Mouse (Mus musculus): ENCODE data around the gene Ddx23.

Gene Ddx23

GRCm38 (mm10) chr15:98608058-98608783, 54.5 kb downstream of the Ddx23 start:
- DNase-seq (ENCODE audit: low spot score) = no peak

DNA sequence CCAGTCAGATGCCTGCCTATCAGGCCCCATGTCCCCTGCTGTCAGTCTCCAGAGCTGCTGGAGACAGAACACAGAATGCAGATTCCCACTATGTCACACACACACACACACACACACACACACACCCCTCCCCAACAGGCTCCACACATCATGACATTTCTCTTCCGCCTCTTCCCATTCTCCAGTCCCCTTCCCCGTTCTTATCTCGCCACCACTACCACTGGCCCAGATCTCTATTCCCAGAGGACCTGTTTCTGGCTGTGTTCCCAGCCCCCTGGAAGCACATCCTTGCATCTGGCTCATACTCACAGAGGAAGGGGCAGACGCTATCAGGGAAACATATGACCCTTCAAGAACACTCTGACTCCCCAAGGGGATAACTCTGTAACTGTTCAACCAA, 55.1 kb downstream of the Ddx23 start:
- DNase-seq (ENCODE audit: low spot score) = no peak

DNA sequence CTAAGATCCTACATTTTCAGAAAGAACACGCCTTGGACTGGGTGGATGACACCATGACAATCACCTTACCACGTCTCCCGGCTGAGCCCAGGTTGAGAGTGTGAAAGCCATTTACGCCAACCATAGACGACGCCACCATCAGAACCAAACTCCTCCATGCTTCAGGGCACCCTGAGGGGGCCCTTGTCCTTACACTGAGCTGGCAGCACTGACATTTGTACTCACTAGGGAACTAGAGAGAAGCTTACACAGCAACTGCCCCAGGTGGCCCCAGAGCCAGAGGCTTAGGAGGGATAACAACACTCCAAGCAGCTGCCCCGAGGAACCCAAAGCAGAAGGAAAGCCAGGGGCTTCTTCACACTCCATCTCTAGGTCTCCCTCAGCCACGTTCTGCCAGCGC, 56.0 kb downstream of the Ddx23 start:
- DNase-seq (ENCODE audit: low spot score) = no peak

DNA sequence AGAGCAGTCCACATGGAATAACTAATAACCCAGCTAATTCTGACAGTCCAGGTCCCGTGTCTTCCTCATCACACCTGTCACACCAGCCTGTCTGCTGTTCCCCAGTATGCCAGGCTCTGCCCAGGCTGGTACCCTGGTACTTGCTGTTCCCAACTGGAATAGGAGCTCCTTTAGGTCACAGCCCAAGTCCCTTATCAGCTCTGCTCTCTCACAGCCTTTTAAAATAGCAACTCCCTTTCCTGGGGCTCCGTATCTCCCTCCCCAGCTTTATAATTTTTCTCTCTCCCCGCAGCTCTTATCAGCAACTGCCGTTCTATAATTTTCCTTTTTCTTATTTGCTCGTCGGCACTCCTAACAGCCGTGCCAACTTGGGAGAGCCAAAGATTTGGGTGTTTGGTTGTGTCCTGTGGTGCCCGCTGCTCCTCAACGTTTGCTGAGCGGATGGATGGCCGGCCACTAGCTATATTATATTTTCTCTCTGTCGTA, 56.6 kb downstream of the Ddx23 start:
- DNase-seq (ENCODE audit: low spot score) = no peak

DNA sequence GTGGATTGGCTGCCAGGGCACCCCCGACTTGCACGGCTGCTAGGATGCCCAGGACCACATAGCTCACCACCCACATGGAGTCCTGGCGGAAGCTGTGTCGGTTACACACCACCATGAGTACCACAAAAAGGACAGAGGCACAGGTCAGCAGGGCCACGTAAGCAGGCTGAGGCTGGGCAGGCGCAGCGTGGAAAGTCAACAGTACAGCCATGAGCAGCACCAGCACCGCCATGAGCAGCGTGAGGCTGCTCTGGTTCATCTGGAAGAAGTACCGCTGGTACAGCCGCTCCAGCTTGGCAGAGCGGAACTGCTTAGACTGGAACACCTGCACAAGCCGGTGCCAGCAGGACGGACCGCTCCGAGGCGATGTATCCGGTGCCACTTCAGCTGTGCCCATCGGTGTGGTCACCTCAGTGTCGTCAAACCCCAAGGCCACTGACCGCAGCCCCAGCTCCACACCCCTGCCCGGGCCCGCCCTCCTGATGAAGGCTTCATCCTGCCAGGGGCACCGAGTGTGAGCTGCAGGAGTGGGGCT, 58.6 kb downstream of the Ddx23 start:
- no peak for DNase-seq (ENCODE audit: low spot score)

DNA sequence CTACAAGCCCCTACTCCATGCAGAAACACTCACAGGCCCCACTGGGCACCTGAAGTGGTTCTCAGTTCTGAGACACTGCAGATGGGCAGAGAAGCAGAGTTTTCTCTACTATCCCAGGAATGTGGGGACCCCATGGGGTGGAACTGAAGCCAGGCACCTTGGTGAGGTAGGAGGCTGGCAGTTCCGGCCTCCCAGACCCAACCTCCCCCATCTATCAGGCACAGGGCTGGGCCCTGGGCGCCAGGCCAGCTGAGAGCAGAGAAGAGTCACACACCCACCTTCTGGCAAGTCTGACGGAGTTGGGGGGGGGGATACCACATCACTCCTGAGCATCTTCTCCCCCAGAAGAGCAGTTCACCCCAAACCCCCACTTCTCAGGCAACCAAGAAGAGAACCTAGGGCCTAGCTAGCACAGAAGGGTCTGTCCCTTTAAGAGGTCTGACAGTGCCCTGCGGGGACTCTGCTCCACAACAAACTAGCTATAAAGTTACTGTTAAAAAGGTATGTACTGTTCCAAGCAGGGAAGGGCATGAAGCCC, 59.7 kb downstream of the Ddx23 start:
- no peak for DNase-seq (ENCODE audit: low spot score)

DNA sequence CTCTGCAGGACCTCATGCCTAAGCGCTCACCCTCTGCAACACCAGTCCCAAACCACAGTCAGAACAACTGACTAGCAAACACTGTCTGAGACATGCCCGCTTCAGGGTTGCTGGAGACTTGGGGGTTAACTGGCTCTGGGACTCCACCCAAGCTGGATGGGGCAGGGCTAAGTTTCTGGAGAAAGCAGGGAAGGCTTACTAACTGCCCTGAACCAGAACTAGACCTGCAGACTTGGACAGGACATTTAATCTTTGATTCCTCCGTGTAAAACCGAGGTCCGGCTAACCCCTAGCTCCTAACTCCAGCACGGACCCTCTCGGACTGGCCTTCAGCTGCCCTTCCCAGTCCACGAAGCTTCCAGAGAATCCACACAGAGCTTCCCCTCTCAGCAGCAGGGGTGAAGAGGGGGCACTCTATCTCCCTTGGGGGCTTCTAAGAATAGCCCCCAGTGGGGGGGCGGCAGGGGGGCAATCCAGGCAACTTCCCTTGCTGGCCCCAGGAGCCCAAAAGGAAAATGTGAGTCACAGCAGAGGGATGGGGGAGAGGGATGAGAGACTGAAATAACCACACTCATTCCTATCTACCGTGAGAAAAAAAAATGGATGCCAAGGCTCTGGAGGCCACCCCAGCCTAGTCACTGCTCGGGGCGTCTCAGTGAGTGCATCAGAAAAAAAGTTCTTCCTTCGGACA, 60.4 kb downstream of the Ddx23 start:
- DNase-seq (ENCODE audit: low spot score) = no peak

DNA sequence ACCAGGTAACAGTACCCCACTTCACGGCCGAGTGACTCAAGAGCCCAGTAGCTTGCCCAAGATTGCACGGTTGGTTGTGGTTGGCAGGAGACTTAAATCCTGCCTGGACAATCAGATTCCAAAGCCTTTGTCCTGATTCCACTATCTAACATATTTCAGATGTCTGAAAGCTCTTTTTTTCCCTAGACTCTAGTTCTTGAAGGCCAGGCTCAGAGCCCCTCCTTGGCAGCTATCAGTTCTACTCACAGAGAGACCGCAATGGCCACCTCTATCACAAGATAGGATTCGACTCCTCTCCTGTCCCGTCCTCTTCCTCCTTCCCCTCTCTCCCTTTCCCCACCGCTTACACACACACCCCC, 60.9 kb downstream of the Ddx23 start:
- no peak for DNase-seq (ENCODE audit: low spot score)

GRCm38 (mm10) chr15:98600036-98600709, 62.5 kb downstream of the Ddx23 start:
- DNase-seq (ENCODE audit: low spot score) = no peak

GRCm38 (mm10) chr15:98596609-98597008, 66.1 kb downstream of the Ddx23 start:
- DNase-seq (ENCODE audit: low spot score) = no peak
